Comparison of ENCODE assay signal across 8 mouse cellular contexts in the genomic region with DNA sequence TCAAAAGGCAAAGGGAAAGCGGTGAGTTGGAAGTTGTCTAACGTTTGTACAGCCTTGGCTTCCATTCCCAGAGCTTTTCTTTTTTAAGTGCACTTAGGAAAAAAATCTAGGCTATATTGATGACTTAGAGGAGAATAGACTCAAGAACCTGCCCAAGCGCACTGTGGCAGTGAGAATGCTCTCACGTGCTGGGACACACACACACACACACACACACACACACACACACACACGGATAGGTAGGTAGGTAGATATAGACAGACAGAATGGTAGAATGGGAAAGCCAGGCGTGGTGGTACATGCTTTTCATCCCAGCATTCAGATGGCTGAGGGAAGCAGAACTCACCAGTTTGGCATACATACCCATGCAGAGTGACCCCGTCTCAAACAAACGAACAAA. TPM values are rescaled to one million over a fixed set of nuclear protein-coding genes. Genes with fewer than 3 reads are reported as not detected.
DNase-seq lines count a peak whose midpoint lies in the region; ATAC-seq and TF ChIP-seq lines count a peak whose summit lies in the region.

No protein-coding gene starts in this region.

- no peak for DNase-seq in heart, adult 8-10 months (ENCODE audit: low spot score)
- no peak for DNase-seq in MEL (ENCODE audit: low read depth, low spot score)
- no peak for DNase-seq in hindbrain, embryonic 11.5 days (ENCODE audit: low spot score)
- no peak for DNase-seq in urinary bladder, postnatal 14 days (ENCODE audit: low spot score)
- no peak for DNase-seq in spleen, postnatal 14 days (ENCODE audit: low spot score in 2 of 2)
- no peak for DNase-seq in frontal cortex, postnatal 14 days (ENCODE audit: low spot score in 2 of 2)

- H3K9me3 ChIP-seq in heart, embryonic 14.5 days (ENCODE audit: control insufficient read depth, low read length), result no peaks in the 10 kb centered on the region
- no peaks in the 10 kb centered on the region for H3K9me3 ChIP-seq in MEL (replicated peaks; ENCODE audit: insufficient read depth, low read length)
- no peaks in the 10 kb centered on the region for H3K9me3 ChIP-seq in hindbrain, embryonic 11.5 days (ENCODE audit: control insufficient read depth, low read length)
- H3K9me3 ChIP-seq in midbrain, embryonic 12.5 days, result no peaks in the 10 kb centered on the region

- peak overlapping the region; percentile 87 for H3K4me2 ChIP-seq in heart, embryonic 14.5 days (ENCODE audit: low read length)
- H3K4me2 ChIP-seq in hindbrain, embryonic 11.5 days (replicated peaks; ENCODE audit: low read depth, low read length), result peak overlapping the region; percentile 70
- H3K4me2 ChIP-seq in midbrain, embryonic 12.5 days (replicated peaks), result peak overlapping the region; percentile 70

- H3K27ac ChIP-seq in heart, embryonic 14.5 days (replicated peaks in 1 of 2; ENCODE audit: control insufficient read depth in 1 of 2, insufficient read depth in 1 of 2, low read depth in 2 of 2, low read length in 2 of 2), result peak overlapping the region in 1 of 2 experiments; percentile 55; a peak in 1 of 4 replicates
- H3K27ac ChIP-seq in MEL (ENCODE audit: control insufficient read depth, low read depth, low read length), result no peak overlapping the region
- H3K27ac ChIP-seq in hindbrain, embryonic 11.5 days (ENCODE audit: low read depth, low read length), result no peak overlapping the region
- no peak overlapping the region for H3K27ac ChIP-seq in midbrain, embryonic 12.5 days (replicated peaks)

- no peaks in the 10 kb centered on the region for H3K36me3 ChIP-seq in heart, embryonic 14.5 days (ENCODE audit: control insufficient read depth, insufficient read depth, low read length)
- H3K36me3 ChIP-seq in MEL (ENCODE audit: control insufficient read depth in 1 of 2, insufficient read depth in 2 of 2, low read length in 2 of 2), result no peaks in the 10 kb centered on the region
- no peaks in the 10 kb centered on the region for H3K36me3 ChIP-seq in hindbrain, embryonic 11.5 days (ENCODE audit: control insufficient read depth, insufficient read depth, low read length)
- no peaks in the 10 kb centered on the region for H3K36me3 ChIP-seq in midbrain, embryonic 12.5 days

- no peaks in the 10 kb centered on the region for H3K79me2 ChIP-seq in MEL (ENCODE audit: control insufficient read depth, insufficient read depth, low read length, poor library complexity)

- no peaks in the 10 kb centered on the region for H3K27me3 ChIP-seq in heart, embryonic 14.5 days (ENCODE audit: control insufficient read depth, insufficient read depth, low read length)
- H3K27me3 ChIP-seq in MEL (ENCODE audit: control insufficient read depth in 1 of 2, insufficient read depth in 2 of 2, low read length in 2 of 2), result no peaks in the 10 kb centered on the region; a peak in 1 of 4 replicates
- H3K27me3 ChIP-seq in hindbrain, embryonic 11.5 days (ENCODE audit: control insufficient read depth, insufficient read depth, low read length), result no peaks in the 10 kb centered on the region
- no peaks in the 10 kb centered on the region for H3K27me3 ChIP-seq in midbrain, embryonic 12.5 days

- no peak for TF ChIP-seq EP300 in MEL (IDR thresholded peaks at IDR 0.05; ENCODE audit: low read depth in 1 of 2, low read length in 2 of 2)

- 62% methylated on average over 8 of the region's 8 CpGs for WGBS in heart, embryonic 14.5 days
- 66% methylated on average over 8 of the region's 8 CpGs for WGBS in hindbrain, embryonic 11.5 days
- WGBS in midbrain, embryonic 12.5 days, result 70% methylated on average over 8 of the region's 8 CpGs

- no peak for TF ChIP-seq RAD21 in MEL (IDR thresholded peaks at IDR 0.05; ENCODE audit: low read depth, low read length)

- H3K4me1 ChIP-seq in heart, embryonic 14.5 days (ENCODE audit: control insufficient read depth in 2 of 2, insufficient read depth in 2 of 2, low read length in 2 of 2), result peaks cover 12 to 21% of the 10 kb centered on the region in 2 experiments
- no peaks in the 10 kb centered on the region for H3K4me1 ChIP-seq in MEL (ENCODE audit: control insufficient read depth in 1 of 2, insufficient read depth in 2 of 2, low read length in 2 of 2)
- H3K4me1 ChIP-seq in hindbrain, embryonic 11.5 days (replicated peaks; ENCODE audit: control insufficient read depth, insufficient read depth, low read length), result no peaks in the 10 kb centered on the region; the same call in 1 of the 2 replicates
- peaks cover 13% of the 10 kb centered on the region for H3K4me1 ChIP-seq in midbrain, embryonic 12.5 days

- no peak for ATAC-seq in heart, embryonic 14.5 days (ENCODE audit: insufficient number of reproducible peaks, insufficient read depth, low FRiP score, low read depth)
- no peak for ATAC-seq in hindbrain, embryonic 11.5 days (ENCODE audit: low FRiP score)
- ATAC-seq in midbrain, embryonic 12.5 days (ENCODE audit: low FRiP score, low read depth), result no peak

- no peak for TF ChIP-seq CTCF in MEL (IDR thresholded peaks at IDR 0.05 in 2 of 3, conservative IDR thresholded peaks at IDR 0.05 in 1 of 3; ENCODE audit: control insufficient read depth in 1 of 3, insufficient read depth in 1 of 3, low read depth in 2 of 3, low read length in 3 of 3, poor library complexity in 1 of 3, severe bottlenecking in 1 of 3)

- no peak for TF ChIP-seq POLR2A in MEL (IDR thresholded peaks at IDR 0.05; ENCODE audit: control insufficient read depth in 1 of 2, insufficient read depth in 1 of 2, low read depth in 1 of 2, low read length in 2 of 2, poor library complexity in 1 of 2)

- H3K9ac ChIP-seq in heart, embryonic 14.5 days (ENCODE audit: low read length), result peak overlapping the region; percentile 69
- H3K9ac ChIP-seq in MEL (ENCODE audit: control insufficient read depth, low read depth, low read length, poor library complexity, severe bottlenecking), result peak overlapping the region; percentile 64
- no peak overlapping the region for H3K9ac ChIP-seq in hindbrain, embryonic 11.5 days (ENCODE audit: low read depth, low read length)
- H3K9ac ChIP-seq in midbrain, embryonic 12.5 days (replicated peaks), result no peak overlapping the region

- peak overlapping the region; percentile 47 to 51 for H3K4me3 ChIP-seq in heart, embryonic 14.5 days (ENCODE audit: control insufficient read depth in 1 of 2, insufficient read depth in 1 of 2, low read depth in 1 of 2, low read length in 2 of 2)
- H3K4me3 ChIP-seq in MEL (ENCODE audit: control insufficient read depth in 1 of 2, insufficient read depth in 1 of 2, low read depth in 2 of 2, low read length in 2 of 2), result peak overlapping the region; percentile 44 to 47
- no peak overlapping the region for H3K4me3 ChIP-seq in hindbrain, embryonic 11.5 days (ENCODE audit: low read depth, low read length)
- H3K4me3 ChIP-seq in midbrain, embryonic 12.5 days, result no peak overlapping the region

TF ChIP-seq in MEL, 35 proteins besides CTCF, POLR2A, EP300 and RAD21 (continues in another document):
- TF ChIP-seq MAFK (IDR thresholded peaks at IDR 0.05; ENCODE audit: borderline replicate concordance, low read depth, low read length), result no peak
- no peak for TF ChIP-seq TBP (IDR thresholded peaks at IDR 0.05; ENCODE audit: low read depth, low read length)
- TF ChIP-seq MYB (IDR thresholded peaks at IDR 0.05; ENCODE audit: low read depth, low read length), result no peak
- TF ChIP-seq NRF1 (IDR thresholded peaks at IDR 0.05; ENCODE audit: insufficient read depth, low read depth, low read length, poor library complexity, severe bottlenecking), result no peak
- no peak for TF ChIP-seq TAL1 (IDR thresholded peaks at IDR 0.05; ENCODE audit: low read length)
- no peak for TF ChIP-seq ZC3H11A (IDR thresholded peaks at IDR 0.05; ENCODE audit: low read depth, low read length)
- no peak for TF ChIP-seq GATA1 (IDR thresholded peaks at IDR 0.05; ENCODE audit: low read depth, low read length)
- TF ChIP-seq KAT2A (conservative IDR thresholded peaks at IDR 0.05; ENCODE audit: low read depth, low read length), result no peak
- no peak for TF ChIP-seq ZNF384 (IDR thresholded peaks at IDR 0.05; ENCODE audit: low read depth, low read length)
- no peak for TF ChIP-seq USF2 (IDR thresholded peaks at IDR 0.05; ENCODE audit: borderline replicate concordance in 1 of 2, insufficient read depth in 1 of 2, low read depth in 1 of 2, low read length in 2 of 2)
- no peak for TF ChIP-seq RCOR1 (IDR thresholded peaks at IDR 0.05; ENCODE audit: low read depth, low read length)
- TF ChIP-seq SIN3A (IDR thresholded peaks at IDR 0.05; ENCODE audit: low read length), result no peak
- TF ChIP-seq CHD2 (IDR thresholded peaks at IDR 0.05; ENCODE audit: low read length), result no peak
- TF ChIP-seq POLR2AphosphoS2 (IDR thresholded peaks at IDR 0.05; ENCODE audit: low read length), result no peak
- TF ChIP-seq NELFE (IDR thresholded peaks at IDR 0.05; ENCODE audit: low read depth, low read length), result 0 out of 2 replicates have a peak, but pooled peaks have one; percentile 14
- TF ChIP-seq UBTF (IDR thresholded peaks at IDR 0.05; ENCODE audit: borderline replicate concordance, insufficient read depth, low read depth, low read length), result no peak
- TF ChIP-seq USF1 (IDR thresholded peaks at IDR 0.05; ENCODE audit: low read depth, low read length), result no peak
- no peak for TF ChIP-seq ZKSCAN1 (IDR thresholded peaks at IDR 0.05; ENCODE audit: low read depth, low read length)
- TF ChIP-seq POLR2AphosphoS5 (IDR thresholded peaks at IDR 0.05; ENCODE audit: borderline replicate concordance, low read depth, low read length), result no peak
- TF ChIP-seq MXI1 (IDR thresholded peaks at IDR 0.05; ENCODE audit: low read depth, low read length), result 0 out of 2 replicates have a peak, but pooled peaks have one; percentile 15

RNA-seq across cellular contexts. Expression of a gene that starts 32.3 kb away (rescaled TPM):
- 7.4 and 10.3 TPM in 2 replicates for polyA plus RNA-seq in heart, embryonic 14.5 days (2014; fragmentation: Nextera tagmentation; extraction: Ambion mirVana)
- 10 to 100 TPM in 3 of 4 experiments, 1 to 10 TPM in 1; 8.5 to 12.2 (median 11.5) TPM for total RNA-seq in heart, adult 8-10 months (2022)
- 1.8 TPM in 2 replicates for total RNA-seq in MEL (2012; rRNA removed)
- polyA plus RNA-seq in MEL (2012; ENCODE audit: insufficient read depth in 1 of 2, insufficient read length in 2 of 2, low read depth in 1 of 2, low replicate concordance in 2 of 2, missing spikeins in 1 of 2), result 1 to 10 TPM in 1 of 2 experiments, not detected in 1; 2.3 TPM
- 5.3 and 6.8 TPM in 2 replicates for polyA plus RNA-seq in hindbrain, embryonic 11.5 days (2014; fragmentation: Nextera tagmentation; extraction: Ambion mirVana)
- 7.8 and 8.4 TPM in 2 replicates for polyA plus RNA-seq in midbrain, embryonic 12.5 days (2016; fragmentation: Nextera tagmentation; extraction: Ambion mirVana)

RNA-seq across cellular contexts. Expression of a gene that starts 41.3 kb away (rescaled TPM):
- polyA plus RNA-seq in heart, embryonic 14.5 days (2014; fragmentation: Nextera tagmentation; extraction: Ambion mirVana), result 23.9 and 24.9 TPM in 2 replicates
- 10 to 100 TPM; 21.1 to 28.0 (median 23.5) TPM for total RNA-seq in heart, adult 8-10 months (2022)
- 8.6 and 8.8 TPM in 2 replicates for total RNA-seq in MEL (2012; rRNA removed)
- 10 to 100 TPM in 1 of 2 experiments, not detected in 1; 12.5 TPM for polyA plus RNA-seq in MEL (2012; ENCODE audit: insufficient read depth in 1 of 2, insufficient read length in 2 of 2, low read depth in 1 of 2, low replicate concordance in 2 of 2, missing spikeins in 1 of 2)
- 28.8 and 34.2 TPM in 2 replicates for polyA plus RNA-seq in hindbrain, embryonic 11.5 days (2014; fragmentation: Nextera tagmentation; extraction: Ambion mirVana)
- polyA plus RNA-seq in midbrain, embryonic 12.5 days (2016; fragmentation: Nextera tagmentation; extraction: Ambion mirVana), result 34.3 and 39.0 TPM in 2 replicates

Comparison
In these comparisons a context has a peak if more than half of its experiments do, and no peak if none do; other contexts are left out.
1. H3K4me3 ChIP-seq: peak in heart, embryonic 14.5 days (2 of 2) and MEL (2 of 2); none in hindbrain, embryonic 11.5 days (single experiment) and midbrain, embryonic 12.5 days (single experiment).
2. H3K9ac ChIP-seq: peak in heart, embryonic 14.5 days (single experiment) and MEL (single experiment); none in hindbrain, embryonic 11.5 days (single experiment) and midbrain, embryonic 12.5 days (single experiment).
3. Peak in every context shown above with its lines, with median percentiles within 50 percentile points of each other: H3K4me2 ChIP-seq.